Mouse (Mus musculus) kidney, adult 10 weeks (tissue): ENCODE measurements around the gene Ush1g. TPM values are rescaled to one million over a fixed set of nuclear protein-coding genes. Genes with fewer than 3 reads are reported as not detected.

Experiments
- polyA plus RNA-seq: library from polyadenylated mRNA; stranded (reverse); fragments of 350-450 nt; fragmentation: Illumina TruSeq; extraction: RNeasy Lipid Tissue Mini Kit (QIAGEN cat#74804); gene quantifications from one replicate; pipeline ENCODE4 v1.2.3, GENCODE M21; 2014; ENCODE audit warnings: low read depth, low replicate concordance

The Ush1g gene
- not detected for polyA plus RNA-seq

GRCm38 (mm10) chr11:115321906-115322693 lies at the start of gene Ush1g:
Gene Ush1g (minus strand): TSS chr11:115322041.

GRCm38 (mm10) chr11:115367395-115367944 lies 45.6 kb upstream of the Ush1g start, which contains the start of gene Hid1:
Gene Hid1 (minus strand): TSS chr11:115367756.

DNA sequence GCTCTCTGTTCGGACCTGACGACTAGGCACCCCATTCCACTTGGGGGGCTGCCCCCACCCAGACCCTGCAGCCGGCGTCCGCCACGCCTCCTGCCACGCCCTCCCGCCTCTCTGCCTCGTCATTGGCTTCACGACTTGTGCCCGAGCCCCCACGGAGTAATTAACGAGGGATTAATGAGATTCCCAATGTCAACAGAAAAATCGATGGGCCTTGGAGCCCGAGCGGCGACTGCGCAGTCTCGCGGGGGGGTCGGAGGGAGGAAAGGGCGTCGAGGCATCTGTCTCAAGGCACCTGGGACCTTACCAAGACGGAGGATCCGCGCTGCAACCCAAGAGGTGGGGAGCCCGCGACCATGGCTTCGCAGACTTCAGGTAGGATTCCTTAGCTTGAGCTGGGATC lies 12.7 kb upstream of the Ush1g start, which contains the start of gene Otop3:
Otop3 (plus strand) TSS at position 201 of the 400 bp plus-strand sequence.

DNA sequence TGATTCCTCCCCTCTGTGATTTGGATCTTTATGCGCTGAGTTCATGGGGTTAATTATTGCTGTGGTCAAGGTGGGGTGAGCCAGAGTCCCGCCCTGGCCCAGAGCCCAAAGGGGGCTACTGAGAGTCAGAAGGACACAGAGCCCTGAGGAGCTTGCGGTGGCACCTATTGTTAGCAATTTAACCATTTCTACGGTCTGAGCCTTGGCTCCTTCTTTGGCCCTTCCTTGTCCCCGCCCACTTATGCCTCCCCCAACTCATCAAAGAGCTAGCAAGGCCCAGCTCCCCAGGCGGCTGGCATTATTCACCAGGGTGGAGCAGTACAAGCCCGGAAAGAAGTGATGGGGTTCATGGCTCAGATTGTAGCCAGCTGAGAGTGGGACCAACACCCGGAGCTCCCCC lies 15.0 kb downstream of the Ush1g start, which contains the start of gene Otop2:
Otop2 (plus strand) TSS at position 301 of the 400 bp plus-strand sequence.

DNA sequence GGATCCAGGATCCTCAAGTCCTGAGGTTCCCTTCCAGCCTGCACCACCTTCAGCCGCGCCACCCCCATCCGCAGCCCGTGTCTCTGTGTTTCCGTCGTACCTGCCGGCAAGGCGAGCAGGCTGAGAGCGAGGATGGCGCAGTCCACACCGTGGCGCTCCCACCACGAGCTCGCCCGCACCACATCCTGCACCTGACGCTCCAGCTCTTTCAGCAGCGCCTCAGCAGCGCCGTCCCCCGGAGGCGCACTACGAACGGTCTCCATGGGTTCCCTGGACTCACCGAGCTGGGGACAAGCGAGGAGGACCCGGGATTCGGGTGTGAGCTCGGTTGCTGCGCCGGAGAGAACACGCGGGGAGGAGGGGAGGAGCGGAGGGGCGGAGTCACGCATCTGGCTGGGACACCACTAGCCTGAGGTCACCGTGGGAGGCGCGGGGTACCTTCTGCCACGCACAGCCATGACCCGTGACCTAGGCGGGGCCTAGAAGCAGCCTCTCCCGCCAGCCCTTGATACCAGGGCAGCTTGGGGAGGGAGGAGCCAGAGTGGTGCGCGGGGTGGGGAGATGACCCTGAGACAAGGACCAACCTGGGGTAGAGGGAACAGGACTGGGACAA lies 24.5 kb downstream of the Ush1g start, which contains the start of gene Fads6:
Fads6 (minus strand) TSS at position 450 of the 613 bp plus-strand sequence.

GRCm38 (mm10) chr11:115276780-115277603 lies 44.8 kb downstream of the Ush1g start, which contains the start of gene Fdxr:
Gene Fdxr (minus strand): TSS chr11:115277050.

GRCm38 (mm10) chr11:115267061-115267883 lies 54.6 kb downstream of the Ush1g start, which contains the start of gene Grin2c:
Gene Grin2c (minus strand): TSS chr11:115267243.

Other genes starting within 250 kb of the Ush1g start
- gene Rab37, start 230.6 kb downstream of the Ush1g start, polyA plus RNA-seq, result not detected
- not detected for gene Cd300lf, start 188.0 kb downstream of the Ush1g start, polyA plus RNA-seq
- gene Slc9a3r1, start 158.7 kb downstream of the Ush1g start, polyA plus RNA-seq, result 36.7 TPM
- gene Tmem104, start 134.6 kb downstream of the Ush1g start, polyA plus RNA-seq, result 0.57 TPM
- gene Nat9, start 134.2 kb downstream of the Ush1g start, polyA plus RNA-seq, result 1.6 TPM
- not detected for gene Grin2c, start 54.8 kb downstream of the Ush1g start, polyA plus RNA-seq
- 2.1 TPM for gene Fdxr, start 45.0 kb downstream of the Ush1g start, polyA plus RNA-seq
- 9.9 TPM for gene Fads6, start 24.4 kb downstream of the Ush1g start, polyA plus RNA-seq
- gene Otop2, start 14.9 kb downstream of the Ush1g start, polyA plus RNA-seq, result not detected
- not detected for gene Otop3, start 12.7 kb upstream of the Ush1g start, polyA plus RNA-seq
- not detected for gene Hid1, start 45.7 kb upstream of the Ush1g start, polyA plus RNA-seq
- gene Cdr2l, start 59.9 kb upstream of the Ush1g start, polyA plus RNA-seq, result 0.12 TPM
- gene Mrpl58, start 81.7 kb upstream of the Ush1g start, polyA plus RNA-seq, result 21.0 TPM
- gene Atp5h, start 97.9 kb upstream of the Ush1g start, polyA plus RNA-seq, result 905 TPM
- 19.2 TPM for gene Kctd2, start 98.1 kb upstream of the Ush1g start, polyA plus RNA-seq
- gene Trim80, start 118.5 kb upstream of the Ush1g start, polyA plus RNA-seq, result not detected
- 15.7 TPM for gene Slc16a5, start 140.4 kb upstream of the Ush1g start, polyA plus RNA-seq
- 0.40 TPM for gene Armc7, start 153.6 kb upstream of the Ush1g start, polyA plus RNA-seq
- 1.6 TPM for gene Nt5c, start 169.8 kb upstream of the Ush1g start, polyA plus RNA-seq
- gene Jpt1, start 192.3 kb upstream of the Ush1g start, polyA plus RNA-seq, result 5.1 TPM
- 1,030 TPM for gene Sumo2, start 214.2 kb upstream of the Ush1g start, polyA plus RNA-seq
- gene Nup85, start 242.4 kb upstream of the Ush1g start, polyA plus RNA-seq, result 17.7 TPM